Mouse (Mus musculus) right cerebral cortex, postnatal 36 days (tissue): ENCODE results near the gene Polr3gl.

ENCODE experiments used
- DNase-seq, 2 experiments: peaks; one replicate each; pipeline ENCODE4 v3.0.0; 2022; ENCODE audit warnings: low spot score in 2 of 2, mixed read lengths in 1 of 2

The Polr3gl gene

DNA sequence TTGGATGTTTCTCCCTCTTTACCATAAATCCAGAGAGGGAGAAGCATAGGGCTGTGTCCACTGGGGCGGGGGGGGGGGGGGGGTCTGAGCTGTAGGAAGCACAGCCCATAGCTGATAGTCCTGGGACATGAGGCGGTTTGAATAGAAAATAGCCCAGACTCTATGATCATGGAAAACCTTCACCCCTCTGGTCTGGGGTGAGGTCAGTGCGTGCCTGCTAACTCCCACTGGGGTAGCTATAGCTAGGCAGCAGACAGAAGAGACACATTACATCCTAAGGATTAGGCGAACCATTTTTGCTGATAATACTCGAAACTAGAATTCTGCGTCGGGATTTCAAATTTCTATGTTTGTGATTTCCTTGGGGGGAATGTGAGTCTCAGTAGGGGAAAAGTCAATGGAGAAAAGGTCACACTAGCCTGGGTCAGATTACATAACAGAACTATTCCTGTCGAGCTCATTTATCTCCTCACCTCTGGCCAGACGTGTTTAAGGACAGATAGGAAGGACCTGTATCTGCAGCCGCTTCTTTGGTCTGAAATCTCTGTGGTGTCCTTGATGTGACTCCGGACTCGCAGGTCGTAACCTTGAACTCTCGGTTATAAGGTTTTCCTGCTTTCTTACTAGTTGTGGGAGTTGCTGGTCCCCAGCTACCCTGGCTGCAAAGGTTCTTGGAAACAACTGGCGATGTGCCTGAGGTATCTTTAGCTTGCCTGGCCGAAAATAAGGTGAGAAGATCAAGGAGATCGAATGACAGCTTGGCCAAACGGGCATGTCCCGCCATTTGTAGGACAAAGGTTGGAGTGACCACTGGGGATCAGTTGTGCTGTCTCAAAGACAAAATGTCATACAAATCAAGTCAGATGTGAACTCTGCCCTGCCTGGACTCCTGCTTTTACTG lies 20.1 kb downstream of the Polr3gl start:
- DNase-seq, result no peak

DNA sequence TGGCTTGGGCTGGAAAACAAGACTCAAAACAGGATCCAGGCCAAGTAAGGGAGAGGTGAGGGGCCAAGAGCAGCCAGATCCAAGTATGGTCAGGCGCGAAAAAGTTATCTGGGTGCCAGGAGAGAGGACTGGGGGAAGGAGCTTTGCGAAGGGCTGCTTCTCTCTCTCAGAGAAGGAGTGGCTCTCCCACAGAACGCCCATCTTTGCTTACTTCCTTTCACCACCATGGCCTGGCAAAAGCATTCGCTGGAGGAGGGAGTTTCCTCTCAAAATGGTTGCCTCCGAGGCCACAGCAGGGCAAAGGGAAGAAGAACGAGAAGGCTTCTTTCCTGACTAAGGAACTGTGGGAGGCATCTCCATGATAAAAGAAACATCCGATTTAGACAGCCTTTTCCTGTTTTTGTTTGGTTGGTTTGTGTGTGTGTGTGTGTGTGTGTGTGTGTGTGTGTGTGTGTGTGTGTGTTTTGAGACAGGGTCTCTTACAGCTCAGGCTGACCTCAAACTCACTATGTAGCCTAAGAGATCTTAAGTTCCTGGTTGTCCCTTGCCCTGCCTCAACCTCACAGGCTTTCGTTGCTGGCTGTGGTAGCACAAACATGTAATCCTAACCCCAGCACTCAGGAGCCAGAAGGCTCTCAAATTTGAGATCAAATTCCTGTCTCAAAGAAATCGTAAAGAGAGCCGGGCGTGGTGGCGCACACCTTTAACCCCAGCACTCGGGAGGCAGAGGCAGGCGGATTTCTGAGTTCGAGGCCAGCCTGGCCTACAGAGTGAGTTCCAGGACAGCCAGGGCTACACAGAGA lies 21.9 kb downstream of the Polr3gl start:
- DNase-seq, result no peak

- DNase-seq, result no peak
Measured at GRCm38 (mm10) chr3:96571336-96571735, 22.6 kb downstream of the Polr3gl start.

DNA sequence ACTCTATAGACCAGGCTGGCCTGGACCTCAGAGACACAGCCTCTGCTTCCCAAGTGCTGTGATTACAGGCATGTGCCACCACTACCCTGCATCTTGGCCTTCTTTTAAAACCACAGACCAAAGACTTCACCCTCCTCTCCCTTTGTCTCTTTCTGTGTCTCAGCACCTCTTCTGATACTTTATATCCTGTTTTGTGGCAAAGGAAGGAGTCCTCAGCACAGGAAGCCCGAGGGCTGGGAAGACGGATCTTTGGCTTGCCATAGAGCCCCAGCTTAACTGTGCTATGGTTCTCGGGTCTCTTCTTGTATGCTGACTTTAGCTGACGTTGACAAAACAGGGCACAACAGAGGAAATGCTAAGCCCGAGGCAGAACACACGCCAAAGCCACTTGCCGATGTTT lies 23.3 kb downstream of the Polr3gl start:
- no peak for DNase-seq

DNA sequence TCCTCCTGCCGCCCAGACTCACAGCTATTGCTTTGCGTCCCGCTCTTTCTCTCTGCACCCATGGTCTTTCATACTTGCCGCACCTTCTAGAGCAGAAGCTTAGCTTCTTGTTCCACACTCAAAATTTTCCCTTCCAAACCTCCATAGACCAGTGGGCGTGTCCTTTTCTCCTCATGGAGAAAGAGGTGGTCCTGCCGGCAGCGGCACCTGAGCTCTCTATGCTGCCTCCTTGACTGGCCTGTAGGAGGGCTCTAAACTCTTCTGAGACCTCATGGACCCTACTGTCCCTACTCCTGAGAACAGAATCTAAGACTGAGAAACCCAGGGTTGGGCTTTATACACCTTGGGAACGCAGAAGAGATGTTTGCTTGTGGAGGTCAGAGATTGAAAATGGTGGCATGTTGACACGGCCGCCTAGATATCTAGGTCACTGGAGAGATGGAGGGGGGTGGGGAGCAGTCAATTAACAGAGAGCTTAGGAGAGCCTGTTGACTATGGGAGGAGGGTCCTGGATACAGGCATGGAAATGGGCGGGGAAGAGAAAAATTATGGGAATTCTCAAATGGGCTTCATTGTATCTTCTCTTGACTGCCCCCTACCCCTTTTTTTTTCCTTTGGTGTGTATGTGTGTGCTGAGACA lies 23.9 kb downstream of the Polr3gl start:
- DNase-seq, result no peak

DNA sequence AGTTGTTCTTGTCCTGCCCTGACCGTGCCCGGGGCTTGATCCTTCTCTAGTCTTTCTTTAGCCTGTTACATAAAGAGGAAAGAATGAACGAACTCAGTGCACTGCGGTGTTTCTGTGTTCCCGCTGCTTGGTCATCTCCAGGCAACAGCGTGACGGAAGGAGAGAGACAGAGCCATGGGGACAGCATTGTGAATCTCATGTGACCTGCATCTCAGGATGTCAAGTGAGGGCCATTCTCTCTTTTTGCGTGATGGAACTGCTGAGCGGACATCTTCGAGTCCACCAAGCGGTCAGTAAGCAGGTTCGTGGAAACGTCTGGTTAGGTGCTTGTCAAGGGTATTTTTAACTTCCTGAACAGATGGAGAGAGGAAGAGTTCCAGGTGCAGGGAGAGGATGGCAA lies 24.5 kb downstream of the Polr3gl start:
- DNase-seq, result no peak

- DNase-seq, result no peak
Measured at GRCm38 (mm10) chr3:96568605-96569004, 25.4 kb downstream of the Polr3gl start.

GRCm38 (mm10) chr3:96566661-96567450 lies 27.1 kb downstream of the Polr3gl start:
- no peak for DNase-seq

DNA sequence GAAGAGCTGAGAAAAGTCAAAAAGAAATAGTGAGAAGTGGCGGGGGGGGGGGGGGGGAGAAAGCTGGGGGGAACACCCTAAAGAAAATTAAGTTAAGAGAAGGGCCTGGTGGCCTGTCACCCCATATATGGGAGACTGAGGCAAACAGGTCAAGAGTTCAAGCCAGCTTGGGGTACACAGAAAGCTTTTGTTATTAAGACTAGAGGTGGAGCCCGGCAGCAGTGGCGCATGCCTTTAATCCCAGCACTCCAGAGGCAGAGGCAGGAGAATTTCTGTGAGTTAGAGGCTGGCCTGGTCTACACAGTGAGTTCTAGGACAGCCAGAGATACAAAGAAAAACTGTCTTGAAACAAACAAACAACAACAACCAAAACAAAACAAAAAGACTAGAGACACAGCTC lies 28.9 kb downstream of the Polr3gl start:
- DNase-seq, result no peak

GRCm38 (mm10) chr3:96564633-96565032 lies 29.3 kb downstream of the Polr3gl start:
- DNase-seq, result no peak

DNA sequence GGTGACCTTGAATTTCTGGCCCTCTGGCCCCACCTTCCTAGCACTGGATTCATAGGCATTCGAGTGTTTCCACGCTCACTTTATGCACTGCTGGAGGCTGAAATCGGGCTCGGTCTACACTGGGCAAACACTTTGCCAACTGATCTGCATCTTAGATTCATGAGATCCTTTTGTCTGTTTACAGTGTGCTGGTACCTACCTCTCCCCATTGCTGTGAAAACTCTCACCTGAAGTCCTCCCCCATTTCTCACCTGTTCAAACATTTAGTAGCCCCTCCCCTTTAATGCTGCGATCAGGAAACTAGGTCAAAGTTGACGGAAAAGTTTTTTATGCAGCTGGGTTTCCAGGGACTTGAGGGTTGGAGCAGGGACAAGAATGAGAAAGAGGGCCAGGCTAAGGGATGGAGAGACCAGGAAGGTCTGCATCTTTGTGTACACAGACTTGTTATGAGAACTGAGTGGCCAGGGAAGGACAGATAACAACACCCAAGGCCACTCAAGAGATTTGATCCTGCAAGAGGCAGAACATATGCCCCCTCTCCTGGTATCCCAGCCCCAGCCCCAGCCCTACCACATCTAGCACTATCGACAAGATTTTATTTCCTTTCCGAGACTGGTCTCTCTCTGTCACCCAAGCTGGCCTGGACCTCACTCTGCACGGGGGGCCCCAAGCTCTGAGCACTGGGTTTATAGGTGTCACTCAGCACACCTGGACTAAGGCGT lies 29.9 kb downstream of the Polr3gl start:
- DNase-seq, result no peak

- DNase-seq, result no peak
Measured at GRCm38 (mm10) chr3:96563267-96563666, 30.7 kb downstream of the Polr3gl start.

DNA sequence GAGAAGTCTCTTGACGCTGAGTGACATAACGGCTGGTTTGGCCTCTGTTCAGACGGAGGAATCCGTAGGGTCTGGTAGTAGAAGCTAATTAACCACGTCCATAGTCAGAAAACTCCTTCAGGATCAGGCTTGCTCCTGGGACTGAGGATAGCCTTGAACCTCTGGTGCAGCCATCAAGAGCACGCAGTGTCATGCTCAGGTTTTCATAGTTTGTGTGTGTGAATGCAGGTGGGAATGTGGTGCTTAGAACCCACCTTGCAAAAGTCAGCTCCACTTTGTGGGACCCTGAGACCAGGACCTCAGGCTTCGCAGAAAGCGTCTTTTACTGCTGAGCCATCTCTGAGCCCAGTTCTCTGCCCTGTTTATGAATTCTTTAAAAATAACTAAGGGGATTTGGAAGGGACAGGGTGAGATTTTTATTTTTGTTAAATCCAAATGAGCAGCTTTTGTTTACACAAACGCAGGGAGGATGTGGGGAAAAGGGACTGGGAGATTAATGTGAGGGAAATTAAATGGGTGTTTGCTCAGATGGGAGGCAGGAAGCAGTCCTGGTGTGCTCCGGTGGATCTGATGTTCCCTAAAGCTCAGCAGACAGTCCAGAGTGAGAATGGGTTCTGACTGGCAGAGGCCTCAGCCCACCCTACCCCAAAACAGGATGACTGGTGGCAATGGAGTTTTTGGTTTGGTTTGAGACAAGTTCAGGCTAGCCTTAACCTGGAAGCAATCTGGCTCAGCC lies 31.9 kb downstream of the Polr3gl start:
- DNase-seq, result no peak

DNA sequence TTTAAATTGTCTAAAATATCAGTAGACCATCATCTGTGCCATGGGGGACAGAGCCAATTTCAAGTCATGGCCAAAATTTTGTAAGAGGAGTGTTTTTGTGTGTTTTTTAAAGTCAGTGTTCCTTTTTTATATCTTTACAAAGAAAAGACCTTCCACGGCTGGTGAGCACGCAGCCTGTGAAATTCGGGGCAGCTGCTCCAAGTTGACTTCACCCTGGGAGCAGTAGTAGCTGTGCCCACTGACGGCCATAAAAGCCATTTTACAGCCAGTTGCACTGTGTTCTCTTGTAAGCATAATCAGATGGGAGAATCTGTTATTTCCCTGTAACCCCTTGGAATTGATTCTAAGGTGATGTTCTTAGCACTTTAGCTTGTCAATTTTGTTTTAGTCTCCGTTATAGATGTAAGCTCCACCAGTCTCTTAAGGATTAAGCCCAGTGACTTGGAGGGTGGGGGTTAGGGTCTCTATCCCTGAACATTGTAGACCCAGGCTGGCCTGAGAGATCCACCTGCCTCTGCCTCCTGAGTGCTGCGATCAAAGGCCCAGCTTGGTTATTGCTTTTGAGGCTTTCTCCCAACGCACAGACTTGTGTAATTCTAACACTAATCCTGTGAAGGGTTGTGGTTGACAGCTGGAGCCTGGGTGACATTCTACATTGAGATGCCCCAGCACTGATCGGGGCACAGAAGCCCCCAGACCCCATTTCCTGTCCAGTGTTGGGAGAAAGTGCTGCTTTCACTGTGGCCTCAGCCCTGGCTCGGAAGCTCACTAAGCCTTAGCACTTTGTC lies 32.9 kb downstream of the Polr3gl start:
- no peak for DNase-seq

GRCm38 (mm10) chr3:96559911-96560850 lies 33.8 kb downstream of the Polr3gl start:
- DNase-seq, result no peak

- DNase-seq, result no peak
Measured at GRCm38 (mm10) chr3:96559398-96559910, 34.5 kb downstream of the Polr3gl start.

- DNase-seq, result no peak
Measured at GRCm38 (mm10) chr3:96558668-96559196, 35.2 kb downstream of the Polr3gl start.

DNA sequence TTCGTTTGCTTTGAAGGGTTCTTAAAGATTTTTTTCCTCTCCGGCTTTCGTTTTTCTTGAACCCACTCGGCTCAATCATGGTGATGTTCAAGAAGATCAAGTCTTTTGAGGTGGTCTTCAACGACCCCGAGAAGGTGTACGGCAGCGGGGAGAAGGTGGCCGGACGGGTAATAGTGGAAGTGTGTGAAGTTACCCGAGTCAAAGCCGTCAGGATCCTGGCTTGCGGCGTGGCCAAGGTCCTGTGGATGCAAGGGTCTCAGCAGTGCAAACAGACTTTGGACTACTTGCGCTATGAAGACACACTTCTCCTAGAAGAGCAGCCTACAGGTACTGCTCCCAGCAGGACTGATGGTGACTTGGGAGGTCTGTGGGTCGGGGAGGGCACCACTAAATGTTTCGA lies 35.8 kb downstream of the Polr3gl start:
- DNase-seq, result no peak
